Mouse (Mus musculus) lung, adult 2 months (tissue): ENCODE data around the gene Slc38a3.

ENCODE experiments used
- CTCF ChIP-seq: fragments of 200-500 bp; IDR thresholded peaks from 2 replicates; pipeline ENCODE4 v1.5.1; 2011; ENCODE audit warnings: mild to moderate bottlenecking, low read length, control low read depth; ENCODE audit not compliant: insufficient read depth
- POLR2A ChIP-seq: fragments of 200-500 bp; IDR thresholded peaks from 2 replicates; pipeline ENCODE4 v1.6.1; 2011; ENCODE audit warnings: low read depth, mild to moderate bottlenecking, control low read depth, low read length, borderline replicate concordance; ENCODE audit errors: extremely low read depth

- TF ChIP-seq CTCF (peak; percentile 66), POLR2A (peak; percentile 53; the same call in 1 of the 2 replicates)
These were observed 24.7 kb downstream of the Slc38a3 start for GRCm38 (mm10) chr9:107644495-107645152.
